Mouse (Mus musculus) cerebellum, adult 2 months (tissue): ENCODE measurements around the gene Uts2.

Experiments
- CTCF ChIP-seq: fragments of 200-500 bp; IDR thresholded peaks from 2 replicates; pipeline ENCODE4 v1.5.1; 2011; ENCODE audit warnings: low read depth, mild to moderate bottlenecking, control low read depth, low read length, moderate library complexity, borderline replicate concordance; ENCODE audit not compliant: insufficient read depth
- POLR2A ChIP-seq: fragments of 200-500 bp; IDR thresholded peaks from 2 replicates; pipeline ENCODE4 v1.6.1; 2011; ENCODE audit warnings: low read length, control low read depth, borderline replicate concordance; ENCODE audit not compliant: insufficient read depth

- TF ChIP-seq CTCF = no peak
- no peak for TF ChIP-seq POLR2A
These were observed 33.2 kb upstream of the Uts2 start for GRCm38 (mm10) chr4:150963711-150964110.
